In genomic region chr7:127259186-127259905, GRCm38 (mm10) we compare ENCODE assay signal across 7 mouse cellular contexts. TPM values are rescaled to one million over a fixed set of nuclear protein-coding genes. Genes with fewer than 3 reads are reported as not detected.
DNase-seq lines count a peak whose midpoint lies in the region; ATAC-seq and TF ChIP-seq lines count a peak whose summit lies in the region.

No protein-coding gene starts in this region.

- peaks cover 7% of the 10 kb centered on the region; the same call in 1 of the 2 replicates for H3K4me1 ChIP-seq in lung, postnatal 0 days (ENCODE audit: insufficient read depth, low read depth, low read length)
- H3K4me1 ChIP-seq in forebrain, embryonic 10.5 days: peaks cover 37% of the 10 kb centered on the region
- H3K4me1 ChIP-seq in limb, embryonic 14.5 days (ENCODE audit: control insufficient read depth, insufficient read depth, low read length): peaks cover 9% of the 10 kb centered on the region; the same call in 1 of the 2 replicates
- peaks cover 3% of the 10 kb centered on the region for H3K4me1 ChIP-seq in stomach, postnatal 0 days (replicated peaks; ENCODE audit: control insufficient read depth, insufficient read depth)

- H3K27ac ChIP-seq in lung, postnatal 0 days (ENCODE audit: low read length): no peak overlapping the region
- peak overlapping the region; percentile 89; the same call in 1 of the 2 replicates for H3K27ac ChIP-seq in forebrain, embryonic 10.5 days
- H3K27ac ChIP-seq in limb, embryonic 14.5 days (replicated peaks; ENCODE audit: low read depth, low read length): no peak overlapping the region
- H3K27ac ChIP-seq in stomach, postnatal 0 days (replicated peaks): no peak overlapping the region

- no peaks in the 10 kb centered on the region for H3K9me3 ChIP-seq in lung, postnatal 0 days (ENCODE audit: low read length)
- no peaks in the 10 kb centered on the region for H3K9me3 ChIP-seq in forebrain, embryonic 10.5 days
- no peaks in the 10 kb centered on the region for H3K9me3 ChIP-seq in limb, embryonic 14.5 days (ENCODE audit: control insufficient read depth, low read length)
- no peaks in the 10 kb centered on the region for H3K9me3 ChIP-seq in stomach, postnatal 0 days (ENCODE audit: control insufficient read depth, low read length)

- ATAC-seq in lung, postnatal 0 days: no peak
- no peak for ATAC-seq in limb, embryonic 14.5 days (ENCODE audit: low FRiP score, low read depth)
- ATAC-seq in stomach, postnatal 0 days (ENCODE audit: low FRiP score, low TSS enrichment): no peak

- no peak for TF ChIP-seq POLR2A in limb, embryonic 14.5 days (IDR thresholded peaks at IDR 0.05; ENCODE audit: borderline replicate concordance, extremely low read depth, insufficient read depth, insufficient read length)

- H3K4me2 ChIP-seq in lung, postnatal 0 days (replicated peaks; ENCODE audit: low read depth, low read length): no peak overlapping the region
- peak overlapping the region; percentile 83 for H3K4me2 ChIP-seq in limb, embryonic 14.5 days (replicated peaks; ENCODE audit: low read depth, low read length, severe bottlenecking)
- peak overlapping the region; percentile 81; the same call in 1 of the 2 replicates for H3K4me2 ChIP-seq in stomach, postnatal 0 days (replicated peaks; ENCODE audit: low read depth)

- DNase-seq in lung, postnatal 0 days (ENCODE audit: low spot score): no peak
- DNase-seq in lung, postnatal 25 days (ENCODE audit: low spot score): no peak
- DNase-seq in forebrain, embryonic 10.5 days (ENCODE audit: extremely low spot score, low spot score): no peak
- no peak for DNase-seq in limb, embryonic 14.5 days (ENCODE audit: low spot score)
- DNase-seq in stomach, postnatal 0 days (ENCODE audit: low spot score): no peak
- no peak for DNase-seq in yolk sac, embryonic 10.5 days (ENCODE audit: low spot score)
- DNase-seq in layer of hippocampus, postnatal 10 days (ENCODE audit: low spot score in 2 of 2): no peak

- TF ChIP-seq EP300 in lung, postnatal 0 days (IDR thresholded peaks at IDR 0.05): no peak
- TF ChIP-seq EP300 in stomach, postnatal 0 days (optimal IDR thresholded peaks at IDR 0.05): no peak

- H3K27me3 ChIP-seq in lung, postnatal 0 days (replicated peaks; ENCODE audit: insufficient read depth, low read length): no peaks in the 10 kb centered on the region
- no peaks in the 10 kb centered on the region for H3K27me3 ChIP-seq in forebrain, embryonic 10.5 days (ENCODE audit: poor library complexity, severe bottlenecking)
- H3K27me3 ChIP-seq in limb, embryonic 14.5 days (ENCODE audit: control insufficient read depth, insufficient read depth, low read length): no peaks in the 10 kb centered on the region
- no peaks in the 10 kb centered on the region for H3K27me3 ChIP-seq in stomach, postnatal 0 days (ENCODE audit: control insufficient read depth, insufficient read depth, low read length)

- no peak overlapping the region for H3K4me3 ChIP-seq in lung, postnatal 0 days (ENCODE audit: low read depth, low read length)
- H3K4me3 ChIP-seq in forebrain, embryonic 10.5 days: peak overlapping the region; percentile 79
- H3K4me3 ChIP-seq in limb, embryonic 14.5 days (replicated peaks; ENCODE audit: low read length): peak overlapping the region; percentile 65
- no peak overlapping the region for H3K4me3 ChIP-seq in stomach, postnatal 0 days (ENCODE audit: low read depth, low read length)

- TF ChIP-seq CTCF in lung, postnatal 0 days (IDR thresholded peaks at IDR 0.05): peak; percentile 17; the same call in 1 of the 2 replicates
- TF ChIP-seq CTCF in stomach, postnatal 0 days (IDR thresholded peaks at IDR 0.05; ENCODE audit: low read depth): peak; percentile 33; the same call in 1 of the 2 replicates

- WGBS in lung, postnatal 0 days: 69% methylated on average over 8 of the region's 8 CpGs
- WGBS in forebrain, embryonic 10.5 days: 76% methylated on average over 8 of the region's 8 CpGs
- 70% methylated on average over 8 of the region's 8 CpGs for WGBS in limb, embryonic 14.5 days
- WGBS in stomach, postnatal 0 days: 66% methylated on average over 8 of the region's 8 CpGs

- H3K9ac ChIP-seq in lung, postnatal 0 days (replicated peaks; ENCODE audit: low read depth): no peak overlapping the region
- H3K9ac ChIP-seq in limb, embryonic 14.5 days (ENCODE audit: low read depth, low read length, severe bottlenecking): no peak overlapping the region
- no peak overlapping the region for H3K9ac ChIP-seq in stomach, postnatal 0 days (ENCODE audit: low read length)

- H3K36me3 ChIP-seq in lung, postnatal 0 days (ENCODE audit: insufficient read depth, low read length): no peaks in the 10 kb centered on the region
- peaks cover 39% of the 10 kb centered on the region for H3K36me3 ChIP-seq in forebrain, embryonic 10.5 days (replicated peaks)
- H3K36me3 ChIP-seq in limb, embryonic 14.5 days (ENCODE audit: control insufficient read depth, insufficient read depth, low read length): peaks cover 11% of the 10 kb centered on the region
- no peaks in the 10 kb centered on the region for H3K36me3 ChIP-seq in stomach, postnatal 0 days (ENCODE audit: control insufficient read depth, insufficient read depth, low read length)

RNA-seq across cellular contexts. Expression of gene Dctpp1, which starts 1.2 kb away (rescaled TPM):
- 35.7 and 36.4 TPM in 2 replicates for polyA plus RNA-seq in lung, postnatal 0 days (2015; fragmentation: Nextera tagmentation; extraction: Ambion mirVana)
- polyA plus RNA-seq in forebrain, embryonic 10.5 days (2016; fragmentation: Nextera tagmentation; extraction: Ambion mirVana): 379 and 383 TPM in 2 replicates
- polyA plus RNA-seq in limb, embryonic 14.5 days (2012; rRNA removed): 100 and 120 TPM in 2 replicates
- 169 and 177 TPM in 2 replicates for polyA plus RNA-seq in limb, embryonic 14.5 days (2014; fragmentation: Nextera tagmentation; extraction: Ambion mirVana)
- 79.8 and 84.5 TPM in 2 replicates for polyA plus RNA-seq in stomach, postnatal 0 days (2015; fragmentation: Nextera tagmentation; extraction: Ambion mirVana)
- total RNA-seq in layer of hippocampus, postnatal 10 days (2021): 10 to 100 TPM; 36.0 to 37.1 TPM

RNA-seq across cellular contexts. Expression of gene Sephs2, which starts 14.5 kb away (rescaled TPM):
- 59.4 and 66.9 TPM in 2 replicates for polyA plus RNA-seq in lung, postnatal 0 days (2015; fragmentation: Nextera tagmentation; extraction: Ambion mirVana)
- 84.0 and 88.2 TPM in 2 replicates for polyA plus RNA-seq in forebrain, embryonic 10.5 days (2016; fragmentation: Nextera tagmentation; extraction: Ambion mirVana)
- 22.2 and 24.3 TPM in 2 replicates for polyA plus RNA-seq in limb, embryonic 14.5 days (2012; rRNA removed)
- 74.7 and 79.3 TPM in 2 replicates for polyA plus RNA-seq in limb, embryonic 14.5 days (2014; fragmentation: Nextera tagmentation; extraction: Ambion mirVana)
- polyA plus RNA-seq in stomach, postnatal 0 days (2015; fragmentation: Nextera tagmentation; extraction: Ambion mirVana): 113 and 115 TPM in 2 replicates
- total RNA-seq in layer of hippocampus, postnatal 10 days (2021): 10 to 100 TPM; 45.7 to 49.4 TPM

RNA-seq across cellular contexts. Expression of gene Zfp771, which starts 15.3 kb away (rescaled TPM):
- 34.9 and 36.9 TPM in 2 replicates for polyA plus RNA-seq in lung, postnatal 0 days (2015; fragmentation: Nextera tagmentation; extraction: Ambion mirVana)
- polyA plus RNA-seq in forebrain, embryonic 10.5 days (2016; fragmentation: Nextera tagmentation; extraction: Ambion mirVana): 55.8 and 57.7 TPM in 2 replicates
- 115 and 161 TPM in 2 replicates for polyA plus RNA-seq in limb, embryonic 14.5 days (2012; rRNA removed)
- polyA plus RNA-seq in limb, embryonic 14.5 days (2014; fragmentation: Nextera tagmentation; extraction: Ambion mirVana): 66.2 and 71.2 TPM in 2 replicates
- polyA plus RNA-seq in stomach, postnatal 0 days (2015; fragmentation: Nextera tagmentation; extraction: Ambion mirVana): 27.3 and 29.6 TPM in 2 replicates
- 10 to 100 TPM; 56.7 to 67.0 TPM for total RNA-seq in layer of hippocampus, postnatal 10 days (2021)

RNA-seq across cellular contexts. Expression of gene Sept1, which starts 26.4 kb away (rescaled TPM):
- 13.0 TPM in 2 replicates for polyA plus RNA-seq in lung, postnatal 0 days (2015; fragmentation: Nextera tagmentation; extraction: Ambion mirVana)
- polyA plus RNA-seq in forebrain, embryonic 10.5 days (2016; fragmentation: Nextera tagmentation; extraction: Ambion mirVana): 30.3 and 32.3 TPM in 2 replicates
- 14.9 and 22.2 TPM in 2 replicates for polyA plus RNA-seq in limb, embryonic 14.5 days (2012; rRNA removed)
- 15.3 and 18.6 TPM in 2 replicates for polyA plus RNA-seq in limb, embryonic 14.5 days (2014; fragmentation: Nextera tagmentation; extraction: Ambion mirVana)
- polyA plus RNA-seq in stomach, postnatal 0 days (2015; fragmentation: Nextera tagmentation; extraction: Ambion mirVana): 7.0 and 7.9 TPM in 2 replicates
- total RNA-seq in layer of hippocampus, postnatal 10 days (2021): 1 to 10 TPM; 5.5 to 5.9 TPM

RNA-seq across cellular contexts. Expression of gene Zfp553, which starts 26.5 kb away (rescaled TPM):
- polyA plus RNA-seq in lung, postnatal 0 days (2015; fragmentation: Nextera tagmentation; extraction: Ambion mirVana): 15.5 and 15.7 TPM in 2 replicates
- polyA plus RNA-seq in forebrain, embryonic 10.5 days (2016; fragmentation: Nextera tagmentation; extraction: Ambion mirVana): 74.7 and 78.3 TPM in 2 replicates
- 22.5 and 24.9 TPM in 2 replicates for polyA plus RNA-seq in limb, embryonic 14.5 days (2012; rRNA removed)
- polyA plus RNA-seq in limb, embryonic 14.5 days (2014; fragmentation: Nextera tagmentation; extraction: Ambion mirVana): 19.4 and 20.1 TPM in 2 replicates
- polyA plus RNA-seq in stomach, postnatal 0 days (2015; fragmentation: Nextera tagmentation; extraction: Ambion mirVana): 11.4 and 12.2 TPM in 2 replicates
- total RNA-seq in layer of hippocampus, postnatal 10 days (2021): 10 to 100 TPM; 19.3 to 19.6 TPM

Comparison
In these comparisons a context has a peak if more than half of its experiments do, and no peak if none do; other contexts are left out.
1. H3K4me3 ChIP-seq: peak in forebrain, embryonic 10.5 days (single experiment) and limb, embryonic 14.5 days (single experiment); none in lung, postnatal 0 days (single experiment) and stomach, postnatal 0 days (single experiment).